Mouse (Mus musculus) C2C12 (cell line): ENCODE data around the gene Nol4l.

Experiments
- CEBPB ChIP-seq: IDR thresholded peaks from one replicate; pipeline ENCODE4 v1.6.1; 2011; ENCODE audit warnings: low read depth, mild to moderate bottlenecking, control low read depth, moderate library complexity
- CTCF ChIP-seq: IDR thresholded peaks from one replicate; pipeline ENCODE4 v1.5.1; 2011; ENCODE audit not compliant: control insufficient read depth, insufficient read depth, insufficient read length
- MAX ChIP-seq: IDR thresholded peaks from one replicate; pipeline ENCODE4 v1.6.1; 2011; ENCODE audit warnings: mild to moderate bottlenecking, control low read depth
- MYOD1 ChIP-seq: IDR thresholded peaks from one replicate; pipeline ENCODE4 v1.6.1; 2011; ENCODE audit warnings: low read depth; ENCODE audit not compliant: control insufficient read depth, insufficient read length
- MYOG ChIP-seq: IDR thresholded peaks from one replicate; pipeline ENCODE4 v1.6.1; 2011; ENCODE audit not compliant: control insufficient read depth, insufficient read length; ENCODE audit errors: extremely low read depth
- USF1 ChIP-seq: IDR thresholded peaks from one replicate; pipeline ENCODE4 v1.6.1; 2011; ENCODE audit warnings: low read depth, mild to moderate bottlenecking, control low read depth, moderate library complexity

DNA sequence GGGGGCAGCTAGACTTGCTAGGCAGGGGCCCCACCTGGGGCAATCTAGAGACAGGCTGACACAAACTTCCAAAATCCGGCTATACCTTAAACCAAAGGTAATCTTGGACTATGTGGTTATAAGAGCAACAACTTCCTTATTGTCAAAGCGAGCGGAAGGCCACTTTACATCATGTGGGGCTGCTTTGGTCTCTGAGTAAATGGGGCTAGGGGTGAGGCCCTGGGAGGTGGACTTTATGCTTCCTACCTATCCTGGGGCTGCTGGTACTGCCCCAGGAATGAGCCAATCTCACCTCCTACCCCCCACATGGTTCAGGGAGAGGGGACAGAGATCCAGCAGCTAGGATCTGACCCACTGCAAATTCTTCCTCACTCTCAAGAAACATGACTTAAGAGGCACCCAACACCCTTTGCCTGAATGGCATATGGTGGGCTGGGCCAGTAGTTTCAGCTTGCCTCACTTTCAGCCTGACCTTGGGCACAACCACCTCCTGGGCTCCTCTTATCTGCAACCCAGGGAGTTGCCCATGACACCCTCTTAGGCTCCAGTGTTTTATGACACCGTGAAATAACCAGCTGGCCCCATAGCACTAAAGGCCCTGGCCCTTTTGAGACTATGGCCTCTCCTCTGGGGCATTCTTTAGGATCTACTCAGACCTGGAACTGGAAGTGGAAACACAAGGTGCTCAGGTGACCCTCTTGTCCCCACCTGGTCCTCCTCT, 104.5 kb downstream of the Nol4l start:
- TF ChIP-seq CTCF = no peak
- no peak for TF ChIP-seq MAX
- TF ChIP-seq MYOD1 = no peak
- TF ChIP-seq CEBPB = no peak
- TF ChIP-seq USF1 = no peak
- TF ChIP-seq MYOG = no peak
